Mouse (Mus musculus): ENCODE results near the gene Echs1.

Gene Echs1

GRCm38 (mm10) chr7:140115583-140116328 is 520 bp downstream of the Echs1 start, which contains the start of gene Paox:
Gene Paox, plus strand, starts transcription at chr7:140115799.
- DNase-seq = peak; percentile 63

- no peak for DNase-seq
Measured at GRCm38 (mm10) chr7:140111943-140112342, 4.3 kb downstream of the Echs1 start.

- DNase-seq = no peak
Measured at GRCm38 (mm10) chr7:140104009-140104408, 12.3 kb downstream of the Echs1 start.

- DNase-seq = peak; percentile 92
Measured at GRCm38 (mm10) chr7:140101993-140102860, 14.0 kb downstream of the Echs1 start, which contains the start of gene Fuom. Gene Fuom, minus strand, starts transcription at chr7:140102441.

- DNase-seq = no peak
Measured at GRCm38 (mm10) chr7:140101498-140101897, 14.8 kb downstream of the Echs1 start.

- DNase-seq = no peak
Measured at GRCm38 (mm10) chr7:140098466-140098865, 17.8 kb downstream of the Echs1 start.

- DNase-seq = no peak
Measured at GRCm38 (mm10) chr7:140096055-140096454, 20.2 kb downstream of the Echs1 start.

GRCm38 (mm10) chr7:140095556-140095955 is 20.7 kb downstream of the Echs1 start:
- DNase-seq = peak; percentile 82

GRCm38 (mm10) chr7:140094954-140095353 is 21.3 kb downstream of the Echs1 start:
- DNase-seq = no peak

- DNase-seq = no peak
Measured at GRCm38 (mm10) chr7:140092924-140093528, 23.2 kb downstream of the Echs1 start, which contains the start of gene Prap1. Gene Prap1, plus strand, starts transcription at chr7:140093395.

- no peak for DNase-seq
Measured at GRCm38 (mm10) chr7:140090601-140091000, 25.7 kb downstream of the Echs1 start.

GRCm38 (mm10) chr7:140082242-140082678 is 34.0 kb downstream of the Echs1 start, which contains the start of gene Caly:
Gene Caly, minus strand, starts transcription at chr7:140082548.
- DNase-seq = no peak

GRCm38 (mm10) chr7:140081408-140082241 is 34.7 kb downstream of the Echs1 start:
- no peak for DNase-seq

GRCm38 (mm10) chr7:140080503-140081156 is 35.6 kb downstream of the Echs1 start:
- DNase-seq = peak; percentile 71

GRCm38 (mm10) chr7:140078711-140079110 is 37.6 kb downstream of the Echs1 start:
- peak; percentile 76 for DNase-seq

- DNase-seq = no peak
Measured at GRCm38 (mm10) chr7:140077698-140078097, 38.6 kb downstream of the Echs1 start.

GRCm38 (mm10) chr7:140070042-140070711 is 46.1 kb downstream of the Echs1 start:
- no peak for DNase-seq

GRCm38 (mm10) chr7:140067397-140067796 is 48.9 kb downstream of the Echs1 start:
- DNase-seq = no peak

GRCm38 (mm10) chr7:140063092-140063491 is 53.2 kb downstream of the Echs1 start:
- peak; percentile 70 for DNase-seq

GRCm38 (mm10) chr7:140062307-140062706 is 54.0 kb downstream of the Echs1 start:
- DNase-seq = peak; percentile 20

GRCm38 (mm10) chr7:140061832-140062130 is 54.5 kb downstream of the Echs1 start:
- DNase-seq = no peak
